Mouse (Mus musculus): ENCODE data around the gene Zfand2b.

Zfand2b gene

GRCm38 (mm10) chr1:75168472-75169464, at the start of gene Zfand2b:
Gene Zfand2b (plus strand): TSS chr1:75168646.
- peak; percentile 96 for DNase-seq (ENCODE audit: low spot score)

GRCm38 (mm10) chr1:75122211-75122610, 46.2 kb upstream of the Zfand2b start:
- no peak for DNase-seq (ENCODE audit: low spot score)

- peak; percentile 98 for DNase-seq (ENCODE audit: low spot score)
These were observed 43.8 kb upstream of the Zfand2b start, which contains the start of gene Nhej1 for GRCm38 (mm10) chr1:75124346-75125321. Gene Nhej1 (minus strand): TSS chr1:75125200.

- no peak for DNase-seq (ENCODE audit: low spot score)
These were observed 43.0 kb upstream of the Zfand2b start for GRCm38 (mm10) chr1:75125418-75125817.

GRCm38 (mm10) chr1:75128641-75129040, 39.8 kb upstream of the Zfand2b start:
- DNase-seq (ENCODE audit: low spot score): no peak

- DNase-seq (ENCODE audit: low spot score): no peak
These were observed 34.8 kb upstream of the Zfand2b start, which contains the start of gene Slc23a3 for GRCm38 (mm10) chr1:75133421-75134207. Gene Slc23a3 (minus strand): TSS chr1:75133890.

GRCm38 (mm10) chr1:75136293-75136692, 32.2 kb upstream of the Zfand2b start:
- DNase-seq (ENCODE audit: low spot score): no peak

- peak; percentile 78 for DNase-seq (ENCODE audit: low spot score)
These were observed 31.7 kb upstream of the Zfand2b start for GRCm38 (mm10) chr1:75136730-75137129.

GRCm38 (mm10) chr1:75138448-75138847, 30.0 kb upstream of the Zfand2b start:
- DNase-seq (ENCODE audit: low spot score): no peak

GRCm38 (mm10) chr1:75140601-75141190, 27.8 kb upstream of the Zfand2b start:
- no peak for DNase-seq (ENCODE audit: low spot score)

- DNase-seq (ENCODE audit: low spot score): peak; percentile 71
These were observed 26.8 kb upstream of the Zfand2b start for GRCm38 (mm10) chr1:75141486-75142190.

- peak; percentile 95 for DNase-seq (ENCODE audit: low spot score)
These were observed 25.9 kb upstream of the Zfand2b start, which contains the start of the genes Cnppd1 and Retreg2 for GRCm38 (mm10) chr1:75142301-75143261. Gene Cnppd1 (minus strand): TSS chr1:75142711. Gene Retreg2 (plus strand): TSS chr1:75142778.

GRCm38 (mm10) chr1:75145589-75145988, 22.9 kb upstream of the Zfand2b start:
- no peak for DNase-seq (ENCODE audit: low spot score)

- DNase-seq (ENCODE audit: low spot score): no peak
These were observed 20.9 kb upstream of the Zfand2b start for GRCm38 (mm10) chr1:75147411-75148135.

- DNase-seq (ENCODE audit: low spot score): no peak
These were observed 19.7 kb upstream of the Zfand2b start for GRCm38 (mm10) chr1:75148727-75149126.

- DNase-seq (ENCODE audit: low spot score): no peak
These were observed 12.6 kb upstream of the Zfand2b start for GRCm38 (mm10) chr1:75155837-75156236.

- DNase-seq (ENCODE audit: low spot score): no peak
These were observed 9.5 kb upstream of the Zfand2b start for GRCm38 (mm10) chr1:75158990-75159389.
